Mouse (Mus musculus): Measurements from ENCODE around the gene Rrp1b. TPM values are rescaled to one million over a fixed set of nuclear protein-coding genes. Genes with fewer than 3 reads are reported as not detected.

The Rrp1b gene
- total and polyA plus RNA-seq, 3 experiments, result 4.8 to 10.3 (median 7.9) TPM

GRCm38 (mm10) chr17:32050609-32051008, 14.7 kb downstream of the Rrp1b start:
- Histone ChIP-seq H3K9ac (ENCODE audit: low read depth, low read length) (no peak overlapping the region), H3K79me2 (replicated peaks; ENCODE audit: control insufficient read depth, insufficient read depth, low read length) (no peaks in the 10 kb centered on the region), H3K4me3 (no peak overlapping the region), H3K27ac (no peak overlapping the region), H3K27me3 (ENCODE audit: control insufficient read depth, insufficient read depth, low read length) (no peaks in the 10 kb centered on the region), H3K36me3 (ENCODE audit: control insufficient read depth, insufficient read depth, low read length) (no peaks in the 10 kb centered on the region), H3K4me1 (ENCODE audit: control insufficient read depth, insufficient read depth, low read length) (peaks cover 2% of the 10 kb centered on the region; the same call in 1 of the 2 replicates)
- no peak for DNase-seq
- WGBS, result 93% methylated on average over 6 of the region's 6 CpGs
- intact Hi-C loops (cut with DNase I), result no loop called here
- TF ChIP-seq POLR2A (IDR thresholded peaks at IDR 0.05; ENCODE audit: insufficient read depth, low read depth, low read length), result no peak
- no peak for TF ChIP-seq CTCF (IDR thresholded peaks at IDR 0.05)
- TF ChIP-seq EP300 (IDR thresholded peaks at IDR 0.05; ENCODE audit: insufficient read depth, low read depth, low read length), result no peak

GRCm38 (mm10) chr17:32052237-32053080, 16.6 kb downstream of the Rrp1b start:
- peak in 1 of 2 experiments; percentile 17 for DNase-seq
- Histone ChIP-seq H3K79me2 (replicated peaks; ENCODE audit: control insufficient read depth, insufficient read depth, low read length) (no peaks in the 10 kb centered on the region), H3K4me3 (no peak overlapping the region), H3K27me3 (ENCODE audit: control insufficient read depth, insufficient read depth, low read length) (no peaks in the 10 kb centered on the region), H3K9ac (ENCODE audit: low read depth, low read length) (no peak overlapping the region), H3K27ac (no peak overlapping the region), H3K4me1 (ENCODE audit: control insufficient read depth, insufficient read depth, low read length) (peaks cover 2% of the 10 kb centered on the region; the same call in 1 of the 2 replicates), H3K36me3 (ENCODE audit: control insufficient read depth, insufficient read depth, low read length) (no peaks in the 10 kb centered on the region)
- 31% methylated on average over 5 of the region's 5 CpGs for WGBS
- intact Hi-C loops (cut with DNase I), result no loop called here
- no peak for TF ChIP-seq POLR2A (IDR thresholded peaks at IDR 0.05; ENCODE audit: insufficient read depth, low read depth, low read length)
- TF ChIP-seq EP300 (IDR thresholded peaks at IDR 0.05; ENCODE audit: insufficient read depth, low read depth, low read length), result no peak
- no peak for TF ChIP-seq CTCF (IDR thresholded peaks at IDR 0.05)

- intact Hi-C loops (cut with DNase I), result no loop called here
Measured at GRCm38 (mm10) chr17:32053677-32054076, 17.8 kb downstream of the Rrp1b start.

GRCm38 (mm10) chr17:32057843-32058242, 21.9 kb downstream of the Rrp1b start:
- Histone ChIP-seq H3K4me1 (ENCODE audit: control insufficient read depth, insufficient read depth, low read length) (no peaks in the 10 kb centered on the region), H3K79me2 (replicated peaks; ENCODE audit: control insufficient read depth, insufficient read depth, low read length) (no peaks in the 10 kb centered on the region), H3K9ac (ENCODE audit: low read depth, low read length) (no peak overlapping the region), H3K4me3 (no peak overlapping the region), H3K27ac (no peak overlapping the region), H3K36me3 (ENCODE audit: control insufficient read depth, insufficient read depth, low read length) (no peaks in the 10 kb centered on the region), H3K27me3 (ENCODE audit: control insufficient read depth, insufficient read depth, low read length) (no peaks in the 10 kb centered on the region)
- no peak for DNase-seq
- intact Hi-C loops (cut with DNase I), result no loop called here
- TF ChIP-seq CTCF (IDR thresholded peaks at IDR 0.05) (no peak), EP300 (IDR thresholded peaks at IDR 0.05; ENCODE audit: insufficient read depth, low read depth, low read length) (no peak), POLR2A (IDR thresholded peaks at IDR 0.05; ENCODE audit: insufficient read depth, low read depth, low read length) (no peak)
- 97% methylated on average over 2 of the region's 2 CpGs for WGBS

More at GRCm38 (mm10) chr17:32053677-32054076, 17.8 kb downstream of the Rrp1b start:
- no peaks in the 10 kb centered on the region for H3K79me2 ChIP-seq (replicated peaks; ENCODE audit: control insufficient read depth, insufficient read depth, low read length)
- no peaks in the 10 kb centered on the region for H3K27me3 ChIP-seq (ENCODE audit: control insufficient read depth, insufficient read depth, low read length)
- no peak overlapping the region for H3K9ac ChIP-seq (ENCODE audit: low read depth, low read length)
- 58% methylated on average over 5 of the region's 5 CpGs for WGBS
- H3K36me3 ChIP-seq (ENCODE audit: control insufficient read depth, insufficient read depth, low read length), result no peaks in the 10 kb centered on the region
- no peak overlapping the region for H3K4me3 ChIP-seq
- DNase-seq, result no peak
- no peak overlapping the region for H3K27ac ChIP-seq
- no peak for TF ChIP-seq EP300 (IDR thresholded peaks at IDR 0.05; ENCODE audit: insufficient read depth, low read depth, low read length)
- TF ChIP-seq CTCF (IDR thresholded peaks at IDR 0.05), result no peak
- no peak for TF ChIP-seq POLR2A (IDR thresholded peaks at IDR 0.05; ENCODE audit: insufficient read depth, low read depth, low read length)
- H3K4me1 ChIP-seq (ENCODE audit: control insufficient read depth, insufficient read depth, low read length), result peaks cover 2% of the 10 kb centered on the region; the same call in 1 of the 2 replicates

- no peak overlapping the region for H3K9ac ChIP-seq (ENCODE audit: low read depth, low read length)
- TF ChIP-seq CTCF (IDR thresholded peaks at IDR 0.05) (no peak), EP300 (IDR thresholded peaks at IDR 0.05; ENCODE audit: insufficient read depth, low read depth, low read length) (no peak), POLR2A (IDR thresholded peaks at IDR 0.05; ENCODE audit: insufficient read depth, low read depth, low read length) (no peak)
- H3K27me3 ChIP-seq (ENCODE audit: control insufficient read depth, insufficient read depth, low read length), result no peaks in the 10 kb centered on the region
- no peak for DNase-seq
- intact Hi-C loops (cut with DNase I), result no loop called here
- H3K79me2 ChIP-seq (replicated peaks; ENCODE audit: control insufficient read depth, insufficient read depth, low read length), result no peaks in the 10 kb centered on the region
- no peaks in the 10 kb centered on the region for H3K4me1 ChIP-seq (ENCODE audit: control insufficient read depth, insufficient read depth, low read length)
- no peak overlapping the region for H3K27ac ChIP-seq
- H3K36me3 ChIP-seq (ENCODE audit: control insufficient read depth, insufficient read depth, low read length), result no peaks in the 10 kb centered on the region
- H3K4me3 ChIP-seq, result no peak overlapping the region
- WGBS, result 82% methylated on average over 2 of the region's 2 CpGs
Measured at GRCm38 (mm10) chr17:32059084-32059483, 23.2 kb downstream of the Rrp1b start.

- intact Hi-C loops (cut with DNase I), result no loop called here
- Histone ChIP-seq H3K9ac (ENCODE audit: low read depth, low read length) (no peak overlapping the region), H3K79me2 (replicated peaks; ENCODE audit: control insufficient read depth, insufficient read depth, low read length) (no peaks in the 10 kb centered on the region), H3K4me1 (ENCODE audit: control insufficient read depth, insufficient read depth, low read length) (no peaks in the 10 kb centered on the region), H3K4me3 (no peak overlapping the region), H3K27ac (no peak overlapping the region), H3K36me3 (ENCODE audit: control insufficient read depth, insufficient read depth, low read length) (no peaks in the 10 kb centered on the region), H3K27me3 (ENCODE audit: control insufficient read depth, insufficient read depth, low read length) (no peaks in the 10 kb centered on the region)
- WGBS, result 97% methylated on average over 14 of the region's 14 CpGs
- no peak for DNase-seq
- TF ChIP-seq POLR2A (IDR thresholded peaks at IDR 0.05; ENCODE audit: insufficient read depth, low read depth, low read length) (no peak), EP300 (IDR thresholded peaks at IDR 0.05; ENCODE audit: insufficient read depth, low read depth, low read length) (no peak)
Measured at GRCm38 (mm10) chr17:32061219-32061618, 25.3 kb downstream of the Rrp1b start.
